Mouse (Mus musculus): ENCODE data around the gene Psma6.
"Not testable (repeated sequence)": the region's sequence is repeated elsewhere in the genome, so short reads cannot be mapped to it uniquely, and the experiment has no call there.

Psma6 gene

DNA sequence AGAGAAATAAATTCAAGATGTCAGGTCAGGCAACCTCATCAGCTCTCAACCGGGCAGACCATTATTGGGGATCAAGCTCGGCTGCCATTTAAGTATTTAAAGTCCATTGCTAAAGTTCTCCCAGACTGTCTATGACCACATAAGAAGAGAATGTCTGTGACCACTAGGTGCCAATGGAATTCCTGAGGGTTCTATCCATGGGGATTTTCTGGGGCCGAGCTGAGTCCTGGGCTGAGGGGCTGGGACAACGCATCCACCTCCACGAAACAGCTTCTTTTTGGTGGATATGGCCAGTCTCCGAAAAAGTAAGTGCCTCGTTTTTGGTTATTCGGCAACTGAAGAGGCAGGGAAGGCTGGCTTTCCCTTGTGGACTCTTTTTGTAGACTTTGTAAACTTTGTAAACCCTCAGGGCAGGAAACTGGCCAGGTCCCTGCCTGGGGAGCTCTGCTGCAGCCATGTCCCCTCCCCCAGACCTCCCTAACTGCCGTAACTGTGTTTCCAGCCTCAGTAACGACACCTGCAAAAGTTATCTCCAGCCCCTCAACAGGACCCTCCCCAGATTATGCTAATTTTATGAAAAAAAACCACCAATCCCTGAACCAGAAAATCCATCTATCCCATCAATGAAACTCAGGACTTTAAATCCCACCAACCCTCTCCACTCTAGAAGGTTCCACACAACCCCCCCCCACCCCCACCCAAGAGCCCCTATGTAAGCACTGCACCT is at the start of gene Psma6:
Gene Psma6, plus strand, starts transcription at position 200 of the 727 bp plus-strand sequence.
- peak; percentile 37 for DNase-seq (ENCODE audit: low read depth)

DNA sequence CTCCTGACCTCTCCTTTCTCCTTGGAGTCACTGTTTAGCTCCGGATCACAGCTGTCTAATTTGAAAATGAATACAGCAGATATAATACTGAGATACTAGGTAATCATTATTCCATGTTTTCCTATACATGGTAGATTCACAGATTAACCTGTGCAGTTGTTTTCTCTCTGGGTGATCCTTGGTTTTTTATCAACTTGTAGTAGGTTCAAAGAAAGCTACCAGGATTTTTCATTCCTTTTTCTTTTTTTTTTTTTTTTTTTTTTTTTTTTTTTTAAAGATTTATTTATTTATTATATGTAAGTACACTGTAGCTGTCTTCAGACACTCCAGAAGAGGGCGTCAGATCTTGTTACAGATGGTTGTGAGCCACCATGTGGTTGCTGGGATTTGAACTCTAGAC is 45.5 kb upstream of the Psma6 start:
- not testable (repeated sequence) for DNase-seq (ENCODE audit: low read depth)

DNA sequence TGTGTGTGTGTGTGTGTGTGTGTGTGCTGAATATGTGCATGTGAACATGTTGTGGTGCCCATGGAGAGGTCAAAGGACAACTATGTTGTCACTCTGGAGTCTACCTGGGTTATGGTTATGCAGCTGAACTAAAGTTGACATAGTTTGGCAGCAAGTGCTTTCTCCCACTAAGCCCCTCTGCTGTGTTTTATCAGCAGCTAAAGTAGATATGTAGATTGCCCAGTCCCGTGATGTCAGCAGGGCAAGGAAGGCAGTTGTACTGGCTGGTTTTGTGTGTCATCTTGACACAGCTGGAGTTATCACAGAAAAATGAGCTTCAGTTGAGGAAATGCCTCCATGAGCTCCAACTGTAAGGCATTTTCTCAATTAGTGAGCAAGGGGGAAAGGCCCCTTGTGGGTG is 41.0 kb upstream of the Psma6 start:
- DNase-seq (ENCODE audit: low read depth) = not testable (repeated sequence)

DNA sequence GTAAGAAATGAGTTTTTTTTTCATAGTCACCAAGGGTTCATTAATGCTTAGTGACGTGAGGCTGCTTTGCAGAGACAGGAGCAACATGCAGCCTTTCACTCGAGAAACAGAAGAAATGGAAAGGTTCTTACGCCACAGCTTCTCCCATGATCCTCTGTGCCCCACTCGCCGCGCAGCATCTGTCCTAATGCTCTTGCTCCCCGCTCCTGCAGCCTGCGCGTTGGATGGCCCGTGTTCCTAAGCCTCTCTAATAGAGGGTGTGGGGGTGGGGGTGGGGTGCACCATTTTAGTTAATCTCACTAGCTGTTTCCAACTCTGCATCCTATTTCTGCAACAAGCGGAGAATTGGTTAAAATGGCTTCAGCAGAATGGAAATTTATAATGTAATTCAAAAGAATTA is 40.0 kb upstream of the Psma6 start:
- no peak for DNase-seq (ENCODE audit: low read depth)

DNA sequence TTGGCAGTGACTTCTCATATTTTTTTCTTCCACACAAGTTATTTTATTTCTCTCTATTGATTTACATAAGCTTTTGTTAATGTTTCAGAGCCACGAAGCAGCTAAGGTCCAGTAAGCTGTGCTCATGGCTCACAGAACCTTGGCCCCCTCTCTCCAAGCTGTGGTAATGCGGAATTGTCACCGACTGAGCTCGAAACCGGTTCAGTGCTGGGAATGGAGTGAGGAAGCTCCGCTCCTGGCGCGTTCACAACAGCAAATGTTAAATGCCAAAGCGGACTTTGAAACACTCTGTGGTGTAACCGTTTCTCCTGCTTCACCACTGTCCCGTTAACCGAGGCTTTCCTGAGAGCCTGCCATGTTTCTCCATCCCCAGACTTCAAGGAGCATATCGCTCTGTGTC is 39.4 kb upstream of the Psma6 start:
- no peak for DNase-seq (ENCODE audit: low read depth)

DNA sequence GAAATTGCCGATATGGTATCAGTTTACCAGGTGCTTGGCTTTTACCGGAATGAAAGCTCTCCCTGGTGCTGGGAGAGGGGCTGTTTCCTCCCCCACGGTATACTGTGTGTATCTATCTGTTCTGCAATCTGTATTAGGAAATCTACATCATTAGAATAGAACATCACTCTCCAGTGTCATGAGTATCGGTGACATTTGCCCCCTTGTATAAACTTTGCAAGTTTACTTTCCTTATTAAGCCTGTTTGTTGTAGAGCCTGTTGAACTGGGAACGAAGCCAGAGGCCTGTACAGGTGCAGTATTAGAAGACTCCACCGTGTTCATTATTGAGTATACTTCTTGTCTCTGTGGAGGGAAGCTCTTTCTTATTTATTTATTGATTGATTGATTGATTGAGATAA is 30.6 kb upstream of the Psma6 start:
- DNase-seq (ENCODE audit: low read depth) = no peak

DNA sequence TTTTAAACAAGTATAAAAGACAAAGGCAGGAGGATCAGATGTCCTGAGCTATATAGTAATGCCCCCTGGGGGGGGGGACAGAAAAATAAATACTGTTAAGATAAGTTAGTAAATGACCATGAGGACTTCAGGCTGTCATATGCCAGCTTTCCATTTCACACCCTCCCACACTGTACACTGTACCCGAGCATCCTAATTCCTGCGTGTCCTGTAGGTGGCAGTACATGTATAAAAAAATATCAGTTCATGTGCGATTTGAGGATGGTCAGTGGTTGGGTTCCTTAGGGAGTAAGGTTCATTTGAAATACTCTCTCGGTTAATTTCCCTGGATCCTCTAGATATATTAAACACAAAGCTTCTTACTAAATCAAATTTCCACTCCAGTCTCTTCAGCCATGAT is 29.1 kb upstream of the Psma6 start:
- peak; percentile 74 for DNase-seq (ENCODE audit: low read depth)

DNA sequence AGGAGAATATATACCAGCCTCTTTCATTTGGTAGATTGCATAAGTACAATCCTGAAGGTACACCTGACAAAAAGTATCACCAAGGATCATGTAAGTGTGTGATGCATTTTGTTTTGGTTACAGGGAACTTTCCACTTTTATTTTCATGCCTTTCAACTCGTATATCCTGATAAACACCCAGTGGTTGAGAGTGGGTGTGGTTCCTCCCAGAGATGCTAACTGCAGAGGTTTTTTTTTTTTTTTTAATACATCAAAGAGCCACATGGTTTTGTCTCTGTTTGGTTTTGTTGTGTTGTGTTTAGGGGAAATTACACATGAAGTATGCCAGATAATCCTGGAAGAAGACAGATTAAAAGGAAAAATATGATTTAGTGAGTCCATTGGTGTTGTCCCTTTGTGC is 26.7 kb upstream of the Psma6 start:
- DNase-seq (ENCODE audit: low read depth) = no peak

DNA sequence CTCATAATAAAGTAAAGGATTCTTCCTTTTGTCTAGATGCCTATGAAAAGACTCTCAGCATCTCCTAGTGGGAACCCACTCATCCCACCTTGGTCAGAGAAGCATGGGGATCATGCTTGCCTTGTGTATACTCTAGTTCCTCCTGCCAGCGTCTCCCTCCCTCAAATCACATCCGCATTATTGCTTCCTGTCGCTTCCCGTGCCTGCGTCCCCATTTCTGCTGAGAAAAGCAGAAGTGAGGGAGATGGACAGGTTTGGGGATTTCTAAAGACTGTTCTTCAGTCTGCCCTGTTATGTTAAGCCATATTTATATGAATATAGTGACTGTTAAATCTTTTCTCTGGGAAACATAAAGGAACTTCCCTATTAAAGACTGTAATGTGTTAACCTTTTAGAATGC is 23.1 kb upstream of the Psma6 start:
- no peak for DNase-seq (ENCODE audit: low read depth)

DNA sequence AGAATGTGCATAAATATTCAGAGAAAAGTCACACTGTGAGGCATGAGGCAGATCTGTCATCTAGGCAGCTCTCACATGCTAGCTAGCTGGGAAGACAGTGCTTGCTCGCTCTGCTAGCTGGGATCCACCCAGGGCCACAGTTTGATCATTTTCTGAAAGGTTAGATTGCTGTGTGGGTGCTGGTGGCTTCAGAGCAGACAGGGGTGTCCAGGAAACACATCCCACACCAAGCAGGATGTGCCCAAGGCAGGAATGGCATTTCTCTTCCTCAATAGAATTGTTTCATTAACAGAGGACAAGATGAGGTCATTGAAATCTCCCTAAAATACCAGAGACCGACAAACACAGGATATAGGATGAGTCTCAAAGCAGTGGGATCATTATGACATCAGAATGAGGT is 18.9 kb upstream of the Psma6 start:
- no peak for DNase-seq (ENCODE audit: low read depth)

DNA sequence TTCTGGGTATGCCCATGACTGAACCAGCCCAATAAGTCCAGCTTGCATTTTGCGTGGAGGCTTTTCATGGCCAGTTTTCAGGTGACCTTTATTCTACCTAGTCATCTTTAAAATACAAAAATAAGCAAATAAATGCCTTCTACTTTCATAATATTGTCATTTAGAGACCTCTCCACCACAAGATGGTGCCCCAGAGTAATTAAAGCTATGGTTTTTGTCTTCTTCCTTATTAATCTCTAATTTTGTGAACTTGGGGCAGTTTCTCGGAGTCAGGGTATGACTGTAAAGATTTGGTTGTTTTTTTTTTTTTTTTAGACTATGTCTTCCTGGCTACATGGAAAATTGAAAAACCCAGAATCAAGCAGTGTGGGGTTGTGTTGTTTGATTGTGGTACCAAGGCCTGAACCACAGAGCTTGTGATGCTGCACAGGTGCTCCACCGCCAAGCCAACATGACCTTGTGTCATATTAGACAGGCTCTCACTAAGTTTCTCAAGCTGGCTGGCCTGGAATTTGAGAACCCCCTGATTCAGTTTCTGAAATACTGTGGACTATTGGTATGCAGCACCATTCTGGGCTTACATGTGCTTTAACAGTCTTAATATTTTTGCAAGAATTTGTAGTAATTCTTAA is 11.5 kb upstream of the Psma6 start:
- peak; percentile 64 for DNase-seq (ENCODE audit: low read depth)

DNA sequence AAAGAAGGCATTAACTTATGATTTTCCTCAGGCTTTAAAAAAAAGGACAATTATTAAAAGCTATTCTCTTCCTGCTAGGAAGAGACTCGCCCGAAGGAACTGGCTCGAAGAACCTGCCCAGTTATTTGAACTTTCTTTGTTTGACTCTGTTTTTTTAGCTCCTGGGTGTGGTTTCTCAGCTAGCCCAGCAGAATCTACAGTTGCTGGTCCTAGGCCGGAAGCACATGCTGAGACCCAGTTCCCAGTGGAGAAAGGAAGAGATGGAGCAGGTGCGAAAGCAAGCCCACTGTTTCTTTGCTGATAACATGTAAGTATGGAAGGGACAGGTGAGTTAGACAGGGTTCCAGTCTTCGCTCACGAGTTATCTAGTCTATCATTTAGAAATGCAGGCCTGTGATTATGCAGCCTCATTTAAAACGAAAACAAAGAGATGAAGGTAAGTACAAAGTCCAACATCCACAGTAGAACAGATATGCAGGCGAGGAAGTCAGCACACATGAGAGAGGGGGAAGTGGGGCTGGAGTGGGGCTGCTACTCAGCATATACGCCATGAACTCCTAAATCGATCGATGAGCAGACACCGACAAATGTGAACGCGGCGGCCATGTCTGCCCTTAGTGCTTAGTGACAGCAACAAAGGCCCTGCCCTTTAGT is 6.9 kb upstream of the Psma6 start:
- no peak for DNase-seq (ENCODE audit: low read depth)

DNA sequence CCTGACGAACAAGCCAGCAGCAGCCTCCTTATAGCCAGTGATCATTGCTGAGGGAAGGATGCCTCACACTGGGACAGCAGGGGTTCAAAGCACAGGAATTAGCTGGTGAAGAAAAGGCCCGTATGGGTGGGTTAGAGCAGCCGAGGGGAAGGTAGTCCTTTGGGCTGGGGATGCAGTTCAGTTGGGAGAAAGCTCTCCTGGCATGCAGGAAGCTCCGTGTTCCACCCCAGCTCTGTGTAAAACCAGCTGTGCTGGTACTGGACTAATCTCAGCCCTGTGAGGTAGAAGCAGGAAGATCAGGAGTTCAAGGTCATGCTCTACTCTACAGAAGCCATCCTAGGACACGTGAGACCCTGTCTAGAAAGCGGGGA is 6.4 kb upstream of the Psma6 start:
- DNase-seq (ENCODE audit: low read depth) = no peak

DNA sequence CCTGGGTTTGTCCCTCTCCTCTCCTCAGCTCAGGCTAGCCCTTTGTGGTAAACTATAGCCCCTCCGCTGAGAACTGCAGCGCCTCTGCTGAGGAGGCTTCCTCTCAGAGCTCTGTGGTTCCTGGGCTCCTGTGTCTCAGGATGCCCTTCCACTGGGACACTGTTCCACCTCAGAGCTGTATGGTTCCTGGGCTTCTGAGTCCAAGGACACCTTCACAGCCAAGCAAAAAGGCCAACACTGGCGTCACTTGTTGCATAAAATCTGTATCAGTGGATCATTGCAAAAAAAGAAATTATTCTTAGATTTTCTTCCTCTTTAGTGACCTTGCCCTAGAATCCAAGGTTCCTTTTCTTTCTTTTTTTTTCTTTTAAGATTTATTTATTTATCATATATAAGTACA is 804 bp downstream of the Psma6 start:
- no peak for DNase-seq (ENCODE audit: low read depth)

DNA sequence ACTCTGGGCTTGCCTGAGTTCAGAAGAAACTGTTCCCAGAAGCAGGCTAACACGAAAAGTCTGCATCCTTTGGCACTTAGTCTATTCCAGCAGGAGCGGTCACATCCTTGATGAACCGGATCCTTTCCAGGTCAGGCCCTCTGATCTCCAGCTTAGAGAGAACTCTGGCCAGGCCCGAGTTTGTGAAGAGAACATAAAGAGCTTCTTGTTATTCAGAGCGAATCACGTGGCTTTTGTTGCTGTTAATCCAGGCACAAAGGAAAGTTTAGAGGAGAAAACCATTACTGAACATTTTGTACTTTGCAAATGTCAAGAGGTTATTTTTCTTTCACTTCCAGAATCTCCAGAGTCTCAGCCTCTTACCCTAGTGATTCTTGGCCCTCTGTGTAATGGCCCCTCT is 1.9 kb downstream of the Psma6 start:
- no peak for DNase-seq (ENCODE audit: low read depth)

DNA sequence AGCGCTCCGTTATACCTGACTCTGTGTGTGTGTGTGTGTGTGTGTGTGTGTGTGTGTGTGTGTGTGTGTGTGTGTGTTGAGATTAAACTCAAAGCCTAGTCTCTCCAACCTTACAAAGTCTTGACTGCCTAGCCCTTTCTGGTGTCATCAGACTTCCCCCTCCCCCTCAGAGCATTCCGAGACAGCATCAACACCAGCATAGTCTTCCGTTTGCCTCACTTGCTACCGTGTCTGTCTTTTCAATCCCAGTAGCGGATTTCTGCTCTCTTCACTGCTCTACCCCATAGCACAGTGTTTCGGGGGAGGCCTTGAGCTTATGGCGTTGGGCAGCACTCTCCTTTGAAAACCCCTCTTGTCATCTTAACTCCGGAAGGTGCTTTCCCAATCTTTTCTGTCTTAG is 2.4 kb downstream of the Psma6 start:
- no peak for DNase-seq (ENCODE audit: low read depth)

DNA sequence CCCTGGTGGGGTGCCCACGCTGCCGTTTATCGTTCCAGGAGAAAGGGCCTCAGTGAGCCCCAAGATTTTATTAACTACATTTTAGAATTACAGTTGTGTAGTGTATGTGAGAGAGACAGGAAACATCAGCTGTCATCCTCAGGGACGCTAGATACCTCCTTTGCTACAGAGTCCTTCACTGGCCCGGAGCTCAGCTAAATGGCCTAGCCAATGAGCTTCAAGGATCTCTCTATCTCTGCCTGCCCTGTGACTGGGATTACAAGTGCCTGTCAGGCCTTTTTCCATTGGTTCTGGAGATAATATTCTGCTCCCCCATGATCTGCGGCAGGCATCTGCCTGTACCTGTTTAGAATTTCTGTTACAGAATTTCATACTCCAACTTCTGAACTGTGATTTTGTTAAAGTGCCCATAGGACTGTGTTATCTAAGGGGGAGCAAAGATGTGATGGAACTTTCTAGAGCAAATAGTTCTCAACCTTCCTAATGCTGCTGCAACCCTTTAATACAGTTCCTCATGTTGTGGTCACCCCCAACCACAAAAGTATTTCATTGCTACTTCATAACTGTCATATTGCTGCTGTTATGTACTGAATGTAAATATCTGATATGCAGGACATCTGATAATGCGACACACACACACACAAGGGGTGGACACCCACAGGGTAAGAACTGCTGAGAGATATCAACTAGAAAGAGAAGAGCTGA is 3.2 kb downstream of the Psma6 start:
- DNase-seq (ENCODE audit: low read depth) = no peak

DNA sequence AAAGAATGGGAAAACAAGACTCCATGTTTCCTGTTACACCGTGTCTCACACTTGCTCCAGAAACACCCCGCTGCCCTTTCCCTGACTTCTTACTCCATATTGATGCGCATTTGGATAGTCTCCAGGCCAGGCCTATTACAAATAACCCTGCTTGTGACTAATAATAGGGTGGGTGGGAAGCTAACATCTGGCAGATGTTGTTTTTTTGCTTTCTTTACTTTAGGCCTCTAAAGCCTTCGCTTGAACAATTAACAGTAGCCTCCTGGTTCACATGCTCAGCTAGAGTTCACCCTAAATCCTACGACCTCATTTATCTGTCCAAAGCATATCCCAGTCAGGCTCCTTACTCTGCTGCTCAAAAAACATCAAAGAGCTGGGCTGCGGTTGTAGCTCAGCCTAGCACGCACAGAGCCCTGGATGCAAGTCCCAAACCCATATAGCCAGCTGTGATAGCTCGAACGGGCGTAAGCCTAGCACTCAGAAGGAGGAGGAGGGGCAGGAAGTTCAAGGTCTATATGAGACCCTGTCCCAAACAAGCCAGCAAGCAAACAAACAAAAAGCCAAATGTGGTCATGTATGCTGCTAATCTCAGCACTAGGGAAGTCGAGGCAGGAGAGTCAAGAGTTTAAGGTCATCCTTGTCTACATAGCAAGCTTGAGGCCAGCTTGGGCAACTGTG is 3.9 kb downstream of the Psma6 start:
- peak; percentile 86 for DNase-seq (ENCODE audit: low read depth)

DNA sequence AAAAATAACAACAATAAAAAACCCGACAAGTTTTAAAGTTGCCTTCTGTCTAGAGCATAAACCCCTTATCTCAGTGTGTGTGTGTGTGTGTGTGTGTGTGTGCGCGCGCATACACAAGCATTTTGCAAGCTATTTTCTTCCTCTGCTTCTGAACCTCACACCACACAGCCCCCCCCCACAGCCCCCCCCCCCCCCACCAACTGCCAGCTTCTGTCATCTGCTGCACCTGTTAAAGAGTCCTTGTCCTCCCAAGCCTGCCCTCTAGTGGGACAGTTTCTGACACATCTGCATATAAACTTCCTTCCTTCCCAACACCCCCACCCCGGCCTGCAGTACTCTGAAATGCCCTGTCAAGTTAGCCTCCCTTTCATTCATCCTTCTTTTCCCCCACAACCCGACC is 4.5 kb downstream of the Psma6 start:
- DNase-seq (ENCODE audit: low read depth) = peak; percentile 51

DNA sequence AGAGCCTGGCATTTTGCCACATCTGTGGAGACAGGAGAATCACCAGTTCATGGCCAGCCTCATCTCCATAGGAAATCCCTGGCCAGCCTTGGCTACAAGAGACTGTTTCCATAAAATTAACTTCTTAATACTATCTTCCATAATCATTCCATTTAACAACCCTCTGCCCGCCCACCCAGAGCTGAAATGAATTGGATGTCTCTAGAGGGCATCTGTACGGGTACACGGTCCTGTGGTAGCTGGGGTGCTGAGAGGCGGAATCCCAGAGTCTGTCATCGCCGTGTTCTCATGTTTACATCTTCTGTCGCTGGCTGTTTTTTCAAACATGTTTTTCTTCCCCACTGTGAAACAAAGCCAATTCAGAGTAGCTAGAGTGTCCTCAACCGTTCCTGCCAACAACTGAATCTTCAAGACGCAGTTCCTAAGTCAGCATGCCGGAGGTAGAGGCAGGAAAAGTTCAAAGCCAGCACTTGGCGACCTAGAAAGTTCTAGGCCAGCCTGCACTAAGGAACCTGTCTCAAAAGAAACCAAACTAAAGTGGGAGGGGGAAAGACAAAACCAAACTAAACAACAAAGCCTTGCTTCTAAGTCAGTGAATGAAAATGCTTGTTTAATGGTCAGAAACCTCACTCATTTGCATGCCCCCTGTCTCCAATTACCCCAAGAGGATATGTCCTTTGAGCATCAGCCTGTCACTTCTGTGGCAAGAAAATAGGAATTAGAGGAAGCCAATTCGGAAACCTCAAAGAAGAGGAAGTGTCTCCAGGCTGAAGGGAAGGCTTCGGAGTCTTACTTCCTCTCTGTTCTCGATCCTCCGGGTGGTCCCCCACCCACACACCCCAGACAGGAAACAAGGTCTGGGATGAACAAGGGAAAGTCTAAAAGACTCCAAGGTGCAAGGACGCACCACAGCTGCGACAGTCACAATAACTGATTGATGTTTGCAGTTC is 5.4 kb downstream of the Psma6 start:
- no peak for DNase-seq (ENCODE audit: low read depth)

DNA sequence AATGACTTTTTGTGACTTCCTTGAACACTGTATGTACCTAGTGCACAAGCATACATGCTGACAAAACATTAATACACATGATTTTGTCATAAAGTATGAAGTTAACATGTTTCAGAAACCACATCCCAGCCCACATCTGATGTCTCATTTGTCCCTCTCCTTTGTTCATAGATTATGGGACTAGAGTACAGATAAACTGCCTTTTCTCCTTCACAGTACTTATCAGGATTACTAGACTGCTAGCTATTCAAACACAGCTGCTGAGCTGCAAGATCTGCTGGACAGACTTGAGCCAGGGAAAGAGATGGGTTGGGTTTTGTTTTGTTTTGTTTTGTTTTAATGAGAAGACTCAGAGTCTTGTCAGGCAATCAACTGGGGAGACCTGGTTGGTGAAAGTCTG is 8.1 kb downstream of the Psma6 start:
- no peak for DNase-seq (ENCODE audit: low read depth)
